Mouse (Mus musculus) kidney, embryonic 16.5 days (tissue): ENCODE results near the gene Drc3. TPM values are rescaled to one million over a fixed set of nuclear protein-coding genes. Genes with fewer than 3 reads are reported as not detected.
A peak's percentile ranks its signal among the peaks of the same experiment; 100 is the strongest.

Source experiments
- ATAC-seq: fragments of 200-750 bp; cut with Nextera tagmentation; 2 replicates; pipeline ENCODE4 v1.8.0; 2017; ENCODE audit warnings: moderate TSS enrichment; ENCODE audit not compliant: low FRiP score, low TSS enrichment
- H3K27ac ChIP-seq: fragments of 300-500 bp; sonication (generic); 2 replicates; pipeline ENCODE4 v1.5.1; 2014; ENCODE audit warnings: low read length
- H3K27me3 ChIP-seq: fragments of 300-500 bp; sonication (generic); 2 replicates; pipeline ENCODE4 v1.6.1; 2014; ENCODE audit warnings: low read length, control low read depth, mixed read lengths; ENCODE audit not compliant: insufficient read depth
- H3K36me3 ChIP-seq: fragments of 300-500 bp; sonication (generic); 2 replicates; pipeline ENCODE4 v1.6.1; 2014; ENCODE audit warnings: low read length, control low read depth, mixed read lengths; ENCODE audit not compliant: insufficient read depth
- H3K4me1 ChIP-seq: fragments of 300-500 bp; sonication (generic); 2 replicates; pipeline ENCODE4 v1.6.1; 2014; ENCODE audit warnings: low read length, control low read depth, mixed read lengths; ENCODE audit not compliant: insufficient read depth
- H3K4me2 ChIP-seq: fragments of 300-500 bp; sonication (generic); replicated peaks from 2 replicates; pipeline ENCODE4 v1.6.1; 2014; ENCODE audit warnings: low read depth, low read length
- H3K4me3 ChIP-seq: fragments of 300-500 bp; sonication (generic); 2 replicates; pipeline ENCODE4 v1.5.1; 2014; ENCODE audit warnings: mild to moderate bottlenecking, low read length
- H3K9ac ChIP-seq: fragments of 300-500 bp; sonication (generic); replicated peaks from 2 replicates; pipeline ENCODE4 v1.6.1; 2014; ENCODE audit warnings: low read length
- H3K9me3 ChIP-seq: fragments of 300-500 bp; sonication (generic); 2 replicates; pipeline ENCODE4 v1.6.1; 2016; ENCODE audit warnings: low read length, control low read depth
- WGBS: fragments of 180-500 bp; shearing (Covaris S2); extraction: QIAGEN DNeasy Blood & Tissue Kit; methylation state at CpG from one replicate; pipeline ENCODE4 v1.1.7; 2014; 5-methylcytosine and 5-hydroxymethylcytosine counted together
- polyA plus RNA-seq: library from polyadenylated mRNA; unstranded; fragments of >200 nt; fragmentation: Nextera tagmentation; extraction: Ambion mirVana; gene quantifications from 2 replicates; pipeline ENCODE4 v1.2.1, GENCODE M21; 2015

Gene Drc3
- 2.1 and 2.8 TPM in 2 replicates for polyA plus RNA-seq

- Histone ChIP-seq H3K4me3 (peak within 1 kb of the TSS; percentile 88), H3K9ac (peak within 1 kb of the TSS; percentile 82), H3K36me3 (no peaks in the 10 kb centered on the region), H3K27me3 (no peaks in the 10 kb centered on the region), H3K9me3 (no peaks in the 10 kb centered on the region), H3K27ac (peak within 1 kb of the TSS; percentile 74), H3K4me2 (peak within 1 kb of the TSS; percentile 95), H3K4me1 (peaks cover 17% of the 10 kb centered on the region)
- under 1% methylated on average over 57 of the region's 57 CpGs for WGBS
- peak; percentile 100 for ATAC-seq
These were observed at the start of gene Drc3, which contains the start of gene Tom1l2 for GRCm38 (mm10) chr11:60352559-60353411. Gene Drc3, plus strand, starts transcription at chr11:60353329. Gene Tom1l2, minus strand, starts transcription at chr11:60352905.

DNA sequence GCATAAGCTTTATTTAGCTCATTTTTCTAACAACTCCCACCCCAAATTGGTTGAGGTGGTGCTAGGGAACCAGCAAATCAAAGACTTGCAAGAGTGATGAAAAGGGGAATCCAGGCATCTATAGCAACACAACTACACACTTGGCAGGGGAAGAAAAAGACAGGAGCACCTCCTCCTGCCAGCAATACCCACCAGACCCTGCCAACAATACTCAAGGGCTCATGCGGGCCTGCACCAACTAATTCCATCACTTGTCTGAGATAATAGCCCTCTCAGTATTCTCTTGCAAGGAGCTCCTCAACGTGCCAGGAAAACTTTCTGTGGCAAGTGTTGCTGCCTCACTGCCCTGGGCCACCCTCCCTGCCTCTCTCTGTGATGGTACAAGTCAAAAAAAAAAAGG lies 49.6 kb upstream of the Drc3 start:
- no peaks in the 10 kb centered on the region for H3K36me3 ChIP-seq
- 83% methylated on average over 2 of the region's 2 CpGs for WGBS
- no peak overlapping the region for H3K9ac ChIP-seq
- peaks cover 38% of the 10 kb centered on the region for H3K4me1 ChIP-seq
- no peak for ATAC-seq
- H3K27me3 ChIP-seq: no peaks in the 10 kb centered on the region
- no peaks in the 10 kb centered on the region for H3K9me3 ChIP-seq
- no peak overlapping the region for H3K4me3 ChIP-seq
- H3K27ac ChIP-seq: no peak overlapping the region
- H3K4me2 ChIP-seq: no peak overlapping the region

GRCm38 (mm10) chr11:60305611-60306010 lies 47.5 kb upstream of the Drc3 start:
- Histone ChIP-seq H3K27ac (no peak overlapping the region; the same call in 1 of the 2 replicates), H3K4me2 (no peak overlapping the region), H3K4me1 (peaks cover 50% of the 10 kb centered on the region), H3K9me3 (no peaks in the 10 kb centered on the region), H3K27me3 (no peaks in the 10 kb centered on the region), H3K4me3 (no peak overlapping the region), H3K36me3 (no peaks in the 10 kb centered on the region), H3K9ac (no peak overlapping the region)
- ATAC-seq: no peak
- 68% methylated on average over 4 of the region's 4 CpGs for WGBS

GRCm38 (mm10) chr11:60306834-60307233 lies 46.3 kb upstream of the Drc3 start:
- no peak overlapping the region for H3K4me3 ChIP-seq
- no peak overlapping the region for H3K9ac ChIP-seq
- H3K4me1 ChIP-seq: peaks cover 57% of the 10 kb centered on the region
- H3K27me3 ChIP-seq: no peaks in the 10 kb centered on the region
- H3K36me3 ChIP-seq: no peaks in the 10 kb centered on the region
- no peaks in the 10 kb centered on the region for H3K9me3 ChIP-seq
- peak overlapping the region; percentile 85; the same call in 1 of the 2 replicates for H3K27ac ChIP-seq
- WGBS: 73% methylated on average over 4 of the region's 4 CpGs
- H3K4me2 ChIP-seq: no peak overlapping the region
- ATAC-seq: no peak

DNA sequence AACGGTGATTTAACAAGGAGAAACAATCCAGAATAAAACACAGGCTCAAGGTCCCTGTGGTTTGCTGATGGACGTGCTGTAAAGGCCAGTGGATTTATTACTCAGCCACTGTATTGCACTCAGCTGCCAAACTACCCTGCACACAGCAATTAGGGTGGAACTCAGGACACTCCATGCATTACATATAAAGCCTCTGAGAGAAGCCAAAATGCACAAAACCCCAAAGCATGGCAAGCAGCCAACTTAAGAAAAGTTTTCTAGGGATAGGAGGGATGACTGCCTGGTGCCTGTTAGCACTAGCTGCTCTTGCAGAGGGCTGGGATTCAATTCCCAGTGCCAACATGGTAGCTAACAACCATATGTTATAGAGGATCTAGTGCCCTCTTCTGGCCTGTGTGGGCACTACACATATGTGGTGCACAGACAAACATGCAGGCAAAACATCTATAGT lies 45.7 kb upstream of the Drc3 start:
- H3K9me3 ChIP-seq: no peaks in the 10 kb centered on the region
- no peak overlapping the region for H3K9ac ChIP-seq
- peaks cover 56% of the 10 kb centered on the region for H3K4me1 ChIP-seq
- WGBS: 76% methylated on average over 2 of the region's 2 CpGs
- no peak overlapping the region for H3K4me3 ChIP-seq
- H3K27ac ChIP-seq: peak overlapping the region; percentile 85
- H3K27me3 ChIP-seq: no peaks in the 10 kb centered on the region
- no peaks in the 10 kb centered on the region for H3K36me3 ChIP-seq
- H3K4me2 ChIP-seq: no peak overlapping the region
- ATAC-seq: no peak

DNA sequence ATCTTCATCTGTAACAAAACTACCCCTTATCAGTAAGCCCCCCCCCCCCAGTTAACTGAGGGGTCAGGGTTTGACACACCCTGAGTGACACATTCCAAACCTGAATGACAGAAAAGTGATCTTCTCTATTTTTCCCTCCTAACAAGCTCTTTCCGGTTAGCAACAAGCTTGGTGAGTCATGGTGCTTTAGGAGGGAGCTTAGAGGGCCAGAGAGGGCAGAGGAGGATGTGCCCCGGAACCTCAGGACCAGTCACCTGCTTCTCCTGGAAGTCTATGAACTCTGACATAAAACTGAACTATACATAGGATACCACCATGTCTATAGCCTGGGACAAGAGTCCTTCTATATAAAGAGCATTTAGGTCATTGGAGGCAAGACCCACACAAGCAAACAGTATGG lies 45.1 kb upstream of the Drc3 start:
- H3K4me1 ChIP-seq: peaks cover 57% of the 10 kb centered on the region
- H3K4me2 ChIP-seq: no peak overlapping the region

DNA sequence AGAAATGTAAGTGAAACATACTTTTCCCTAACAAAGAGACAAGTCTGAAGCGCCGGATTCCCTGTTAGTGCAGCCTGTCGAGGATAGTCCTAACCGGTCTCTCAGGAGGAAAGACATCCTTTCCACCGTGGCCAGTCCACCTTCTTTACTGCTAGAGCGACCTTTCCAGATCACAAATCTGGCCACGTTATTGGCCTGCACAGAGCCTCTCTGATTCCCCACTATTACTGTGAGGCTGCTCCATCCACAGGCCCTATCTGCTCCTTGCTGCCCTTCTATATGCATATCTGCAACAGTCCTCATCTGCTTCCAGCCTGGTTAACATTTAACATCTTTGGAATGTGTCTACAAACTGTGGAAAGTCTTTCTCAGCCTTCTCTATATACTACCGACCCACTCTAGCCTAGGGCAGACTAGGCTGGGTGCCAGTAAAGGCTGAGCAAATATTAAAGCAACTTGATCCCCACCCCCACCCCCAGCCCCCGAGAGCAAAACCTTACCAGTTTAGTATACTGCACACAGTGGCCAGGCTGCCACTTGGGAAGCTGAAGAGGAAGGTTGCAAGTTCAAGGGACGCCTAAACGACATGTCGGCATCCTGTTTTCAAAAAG lies 44.5 kb upstream of the Drc3 start:
- Histone ChIP-seq H3K4me2 (0 out of 2 replicates have a peak overlapping the region, but pooled peaks have one; percentile 2), H3K4me1 (peaks cover 58% of the 10 kb centered on the region), H3K4me3 (no peak overlapping the region), H3K36me3 (peaks cover 3% of the 10 kb centered on the region; the same call in 1 of the 2 replicates), H3K27me3 (no peaks in the 10 kb centered on the region), H3K9ac (0 out of 2 replicates have a peak overlapping the region, but pooled peaks have one; percentile 15), H3K27ac (peak overlapping the region; percentile 85), H3K9me3 (no peaks in the 10 kb centered on the region)
- 41% methylated on average over 12 of the region's 12 CpGs for WGBS
- ATAC-seq: peak; percentile 86

More for the DNA sequence above, 45.1 kb upstream of the Drc3 start:
- Histone ChIP-seq H3K9me3 (no peaks in the 10 kb centered on the region), H3K27ac (peak overlapping the region; percentile 85), H3K27me3 (no peaks in the 10 kb centered on the region), H3K9ac (no peak overlapping the region), H3K36me3 (peaks cover 3% of the 10 kb centered on the region; the same call in 1 of the 2 replicates), H3K4me3 (no peak overlapping the region)
- ATAC-seq: no peak
- WGBS: 45% methylated on average over 2 of the region's 2 CpGs

DNA sequence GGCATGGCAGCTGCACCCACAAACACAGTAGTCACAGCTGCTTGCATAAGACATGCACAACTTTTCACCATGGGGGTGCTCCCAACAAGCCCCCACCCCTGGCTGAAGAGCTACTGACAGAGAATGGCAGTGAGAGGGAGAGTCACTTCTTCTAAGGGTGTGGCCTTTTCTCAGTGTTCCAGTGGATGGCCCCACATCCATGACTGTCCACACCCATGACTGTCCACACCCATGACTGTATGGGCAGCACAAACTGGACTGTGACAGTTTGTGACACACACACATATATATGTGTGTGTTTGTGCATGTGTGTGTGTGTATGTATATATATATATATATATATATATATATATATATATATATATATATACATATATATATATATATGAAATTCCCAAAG lies 43.3 kb upstream of the Drc3 start:
- peaks cover 58% of the 10 kb centered on the region for H3K4me1 ChIP-seq
- no peak overlapping the region for H3K4me3 ChIP-seq
- H3K9me3 ChIP-seq: no peaks in the 10 kb centered on the region
- no peaks in the 10 kb centered on the region for H3K27me3 ChIP-seq
- peaks cover 3% of the 10 kb centered on the region; the same call in 1 of the 2 replicates for H3K36me3 ChIP-seq
- H3K4me2 ChIP-seq: no peak overlapping the region
- H3K9ac ChIP-seq: no peak overlapping the region
- no peak overlapping the region for H3K27ac ChIP-seq
- no peak for ATAC-seq

DNA sequence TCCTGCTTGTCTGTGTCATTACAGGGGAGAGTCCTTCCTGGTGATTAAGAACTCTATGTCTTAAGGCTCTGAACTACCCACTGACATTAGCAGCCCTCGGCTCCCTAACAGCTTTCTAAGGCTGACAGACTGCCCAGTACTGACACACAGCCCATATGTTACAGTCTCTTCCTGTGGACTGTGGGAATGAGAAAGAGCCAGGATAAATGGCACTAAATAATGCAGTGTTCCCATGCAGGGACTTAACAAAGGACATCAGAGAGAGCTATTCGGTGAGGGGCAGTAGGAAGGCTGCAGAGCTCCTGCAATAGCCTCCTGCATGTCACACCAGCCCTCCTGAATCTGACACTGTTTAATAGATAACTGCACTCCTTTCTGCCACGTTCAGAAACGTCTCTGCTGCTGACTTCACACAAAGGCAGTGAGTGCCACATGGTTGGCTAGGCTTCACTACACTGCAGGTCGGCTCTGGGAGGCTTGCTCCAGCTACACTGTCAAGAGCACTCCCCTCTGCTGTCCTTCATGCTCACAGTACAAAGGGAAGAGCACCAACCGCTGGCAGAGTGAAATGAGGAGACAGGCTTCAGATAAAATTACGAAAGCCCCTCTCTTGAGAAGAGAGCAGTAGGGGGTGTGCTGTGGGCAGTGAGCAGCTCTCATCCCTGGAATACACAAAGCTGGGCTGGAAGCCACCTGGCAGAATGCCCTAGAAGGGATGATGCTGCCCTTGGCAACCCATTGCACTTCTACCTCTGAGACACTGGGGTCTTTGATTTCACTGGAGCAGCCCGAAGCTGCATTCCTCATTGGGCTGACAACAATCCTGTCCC lies 41.9 kb upstream of the Drc3 start:
- H3K4me3 ChIP-seq: no peak overlapping the region
- WGBS: 9% methylated on average over 8 of the region's 8 CpGs
- ATAC-seq: peak; percentile 84
- H3K4me1 ChIP-seq: peaks cover 55% of the 10 kb centered on the region
- H3K9ac ChIP-seq: peak overlapping the region; percentile 62
- no peaks in the 10 kb centered on the region for H3K9me3 ChIP-seq
- H3K27ac ChIP-seq: peak overlapping the region; percentile 91
- peaks cover 3% of the 10 kb centered on the region; the same call in 1 of the 2 replicates for H3K36me3 ChIP-seq
- H3K4me2 ChIP-seq: peak overlapping the region; percentile 7; the same call in 1 of the 2 replicates
- H3K27me3 ChIP-seq: no peaks in the 10 kb centered on the region
